Mouse (Mus musculus) embryonic facial prominence, embryonic 14.5 days (tissue): ENCODE data around the gene Rcc1. TPM values are rescaled to one million over a fixed set of nuclear protein-coding genes. Genes with fewer than 3 reads are reported as not detected.

ENCODE experiments used
- ATAC-seq: fragments of 200-750 bp; cut with Nextera tagmentation; 2 replicates; pipeline ENCODE4 v1.8.0; 2017; ENCODE audit warnings: low read depth, moderate number of reproducible peaks, moderate TSS enrichment
- DNase-seq: peaks from one replicate; pipeline ENCODE4 v3.0.0-alpha.2; 2015; ENCODE audit warnings: low spot score
- H3K27ac ChIP-seq: fragments of 300-500 bp; sonication (generic); replicated peaks from 2 replicates; pipeline ENCODE4 v1.5.1; 2014; ENCODE audit warnings: low read depth, mild to moderate bottlenecking, low read length, moderate library complexity
- H3K27me3 ChIP-seq: fragments of 300-500 bp; sonication (generic); replicated peaks from 2 replicates; pipeline ENCODE4 v1.6.1; 2014; ENCODE audit warnings: low read length; ENCODE audit not compliant: control insufficient read depth, insufficient read depth
- H3K36me3 ChIP-seq: fragments of 300-500 bp; sonication (generic); 2 replicates; pipeline ENCODE4 v1.6.1; 2014; ENCODE audit warnings: low read length, mixed read lengths; ENCODE audit not compliant: control insufficient read depth, insufficient read depth
- H3K4me1 ChIP-seq: fragments of 300-500 bp; sonication (generic); 2 replicates; pipeline ENCODE4 v1.6.1; 2014; ENCODE audit warnings: antibody characterized with exemption, low read length; ENCODE audit not compliant: control insufficient read depth, insufficient read depth
- H3K4me2 ChIP-seq: fragments of 300-500 bp; sonication (generic); 2 replicates; pipeline ENCODE4 v1.6.1; 2014; ENCODE audit warnings: low read depth, mild to moderate bottlenecking, low read length, moderate library complexity, mixed read lengths
- H3K4me3 ChIP-seq: fragments of 300-500 bp; sonication (generic); 2 replicates; pipeline ENCODE4 v1.5.1; 2014; ENCODE audit warnings: low read depth, mild to moderate bottlenecking, low read length
- H3K9ac ChIP-seq: fragments of 300-500 bp; sonication (generic); 2 replicates; pipeline ENCODE4 v1.6.1; 2014; ENCODE audit warnings: low read depth, mild to moderate bottlenecking, low read length, moderate library complexity, mixed read lengths
- H3K9me3 ChIP-seq: fragments of 300-500 bp; sonication (generic); 2 replicates; pipeline ENCODE4 v1.6.1; 2016; ENCODE audit warnings: low read length; ENCODE audit not compliant: control insufficient read depth
- WGBS: fragments of 180-500 bp; shearing (Covaris S2); extraction: QIAGEN DNeasy Blood & Tissue Kit; methylation state at CpG from one replicate; pipeline ENCODE4 v1.1.7; 2014; 5-methylcytosine and 5-hydroxymethylcytosine counted together
- polyA plus RNA-seq: library from polyadenylated mRNA; unstranded; fragments of >200 nt; fragmentation: Nextera tagmentation; extraction: Ambion mirVana; gene quantifications from 2 replicates; pipeline ENCODE4 v1.2.1, GENCODE M21; 2014

Rcc1 gene
- polyA plus RNA-seq = 40.4 and 46.6 TPM in 2 replicates

GRCm38 (mm10) chr4:132353481-132353885 is at the start of gene Rcc1:
Rcc1 (minus strand) TSS chr4:132353605.
- Histone ChIP-seq H3K27me3 (no peaks in the 10 kb centered on the region), H3K9me3 (no peaks in the 10 kb centered on the region), H3K4me1 (peaks cover 10% of the 10 kb centered on the region), H3K27ac (peak within 1 kb of the TSS; percentile 92), H3K9ac (peak within 1 kb of the TSS; percentile 94), H3K4me2 (peak within 1 kb of the TSS; percentile 79), H3K4me3 (peak within 1 kb of the TSS; percentile 85), H3K36me3 (peaks cover 44% of the 10 kb centered on the region)
- under 1% methylated on average over 31 of the region's 31 CpGs for WGBS
- DNase-seq (peak; percentile 98), ATAC-seq (peak; percentile 95)

- H3K27ac ChIP-seq = no peak overlapping the region
- 0 out of 2 replicates have a peak, but pooled peaks cover 3% of the 10 kb centered on the region for H3K36me3 ChIP-seq
- H3K4me2 ChIP-seq = no peak overlapping the region
- peaks cover 15% of the 10 kb centered on the region for H3K4me1 ChIP-seq
- H3K9me3 ChIP-seq = no peaks in the 10 kb centered on the region
- 93% methylated on average over 9 of the region's 9 CpGs for WGBS
- no peak overlapping the region for H3K9ac ChIP-seq
- H3K27me3 ChIP-seq = no peaks in the 10 kb centered on the region
- DNase-seq (no peak), ATAC-seq (no peak)
- no peak overlapping the region for H3K4me3 ChIP-seq
These were observed 47.6 kb upstream of the Rcc1 start for GRCm38 (mm10) chr4:132401016-132401415.

- 50% methylated on average over 5 of the region's 5 CpGs for WGBS
- Histone ChIP-seq H3K9ac (no peak overlapping the region), H3K36me3 (0 out of 2 replicates have a peak, but pooled peaks cover 3% of the 10 kb centered on the region), H3K9me3 (no peaks in the 10 kb centered on the region), H3K4me3 (no peak overlapping the region), H3K4me1 (peaks cover 15% of the 10 kb centered on the region), H3K27ac (no peak overlapping the region), H3K27me3 (no peaks in the 10 kb centered on the region), H3K4me2 (no peak overlapping the region)
- ATAC-seq (no peak), DNase-seq (peak; percentile 37)
These were observed 45.5 kb upstream of the Rcc1 start for GRCm38 (mm10) chr4:132398863-132399262.

GRCm38 (mm10) chr4:132398045-132398774 is 44.8 kb upstream of the Rcc1 start:
- Histone ChIP-seq H3K4me1 (peaks cover 15% of the 10 kb centered on the region), H3K27me3 (no peaks in the 10 kb centered on the region), H3K36me3 (0 out of 2 replicates have a peak, but pooled peaks cover 3% of the 10 kb centered on the region), H3K9ac (peak overlapping the region; percentile 52), H3K9me3 (no peaks in the 10 kb centered on the region), H3K4me3 (peak overlapping the region; percentile 34), H3K27ac (peak overlapping the region; percentile 80), H3K4me2 (peak overlapping the region; percentile 58)
- 23% methylated on average over 11 of the region's 11 CpGs for WGBS
- ATAC-seq = peak; percentile 94
- peak; percentile 92 for DNase-seq

GRCm38 (mm10) chr4:132397120-132397519 is 43.7 kb upstream of the Rcc1 start:
- ATAC-seq (no peak), DNase-seq (no peak)
- peaks cover 15% of the 10 kb centered on the region for H3K4me1 ChIP-seq
- H3K36me3 ChIP-seq = 0 out of 2 replicates have a peak, but pooled peaks cover 3% of the 10 kb centered on the region
- H3K27ac ChIP-seq = no peak overlapping the region
- no peak overlapping the region for H3K9ac ChIP-seq
- peak overlapping the region; percentile 58 for H3K4me2 ChIP-seq
- H3K4me3 ChIP-seq = no peak overlapping the region
- H3K9me3 ChIP-seq = no peaks in the 10 kb centered on the region
- no peaks in the 10 kb centered on the region for H3K27me3 ChIP-seq
- WGBS = 79% methylated on average over 3 of the region's 3 CpGs

- Histone ChIP-seq H3K9ac (no peak overlapping the region), H3K9me3 (no peaks in the 10 kb centered on the region), H3K27me3 (no peaks in the 10 kb centered on the region), H3K4me2 (no peak overlapping the region), H3K4me3 (no peak overlapping the region), H3K4me1 (peaks cover 15% of the 10 kb centered on the region), H3K27ac (no peak overlapping the region), H3K36me3 (0 out of 2 replicates have a peak, but pooled peaks cover 3% of the 10 kb centered on the region)
- WGBS = 89% methylated on average over 7 of the region's 7 CpGs
- ATAC-seq (no peak), DNase-seq (no peak)
These were observed 42.8 kb upstream of the Rcc1 start for GRCm38 (mm10) chr4:132396251-132396650.

GRCm38 (mm10) chr4:132391063-132391740 is 37.8 kb upstream of the Rcc1 start:
- Histone ChIP-seq H3K36me3 (0 out of 2 replicates have a peak, but pooled peaks cover 1% of the 10 kb centered on the region), H3K4me1 (no peaks in the 10 kb centered on the region), H3K27ac (no peak overlapping the region), H3K27me3 (no peaks in the 10 kb centered on the region), H3K4me2 (no peak overlapping the region), H3K4me3 (no peak overlapping the region), H3K9me3 (no peaks in the 10 kb centered on the region), H3K9ac (no peak overlapping the region)
- ATAC-seq = no peak
- 94% methylated on average over 8 of the region's 8 CpGs for WGBS
- no peak for DNase-seq

- ATAC-seq (no peak), DNase-seq (no peak)
- Histone ChIP-seq H3K9ac (no peak overlapping the region), H3K4me2 (no peak overlapping the region), H3K36me3 (peaks cover 10% of the 10 kb centered on the region), H3K27me3 (no peaks in the 10 kb centered on the region), H3K9me3 (no peaks in the 10 kb centered on the region), H3K4me3 (no peak overlapping the region), H3K4me1 (no peaks in the 10 kb centered on the region), H3K27ac (no peak overlapping the region)
- WGBS = 84% methylated on average over 4 of the region's 4 CpGs
These were observed 35.9 kb upstream of the Rcc1 start for GRCm38 (mm10) chr4:132389302-132389701.
